Mouse (Mus musculus) gastrocnemius, adult 2 months (tissue): ENCODE data around the gene Nek9. TPM values are rescaled to one million over a fixed set of nuclear protein-coding genes. Genes with fewer than 3 reads are reported as not detected.

Experiments
- DNase-seq: peaks from one replicate; pipeline ENCODE4 v3.0.0; 2022
- H3K27ac ChIP-seq: fragments of 200-600 bp; 2 replicates; pipeline ENCODE4 v1.8.1; 2022; ENCODE audit warnings: mild to moderate bottlenecking
- H3K4me3 ChIP-seq: fragments of 200-600 bp; 2 replicates; pipeline ENCODE4 v1.8.1; 2022; ENCODE audit warnings: mild to moderate bottlenecking, moderate library complexity
- CTCF ChIP-seq: fragments of 200-600 bp; IDR thresholded peaks from 2 replicates; pipeline ENCODE4 v1.8.1; 2022; ENCODE audit warnings: antibody characterized with exemption, mild to moderate bottlenecking, moderate library complexity
- intact Hi-C: fragments of 180-260 bp; cut with DNase I; formaldehyde crosslinking; loops from one replicate; pipeline ENCODE4 v1.15.1; 2025
- long read RNA-seq, 2 experiments: library from polyadenylated mRNA; stranded (forward); transcript quantifications; one replicate each; pipeline ENCODE4 v2.0.0; 2021
- total RNA-seq, 2 experiments: library from RNA; stranded (reverse); gene quantifications; 2 replicates each; pipeline ENCODE4 v1.2.3; 2021

Gene Nek9
- total RNA-seq: 100 to 1,000 TPM in 1 of 2 experiments, 10 to 100 TPM in 1; 99.2 to 131 TPM
- long read RNA-seq, experiment 1, full-length matches to known transcripts: 13 of 38 reads
- long read RNA-seq, experiment 1, partial matches to known transcripts: 20 of 38 reads
- long read RNA-seq, experiment 1, other reads (novel, unspliced or antisense): 5 of 38 reads
- long read RNA-seq, experiment 2, full-length matches to known transcripts: 14 of 40 reads
- long read RNA-seq, experiment 2, partial matches to known transcripts: 11 of 40 reads
- long read RNA-seq, experiment 2, other reads (novel, unspliced or antisense): 15 of 40 reads

DNA sequence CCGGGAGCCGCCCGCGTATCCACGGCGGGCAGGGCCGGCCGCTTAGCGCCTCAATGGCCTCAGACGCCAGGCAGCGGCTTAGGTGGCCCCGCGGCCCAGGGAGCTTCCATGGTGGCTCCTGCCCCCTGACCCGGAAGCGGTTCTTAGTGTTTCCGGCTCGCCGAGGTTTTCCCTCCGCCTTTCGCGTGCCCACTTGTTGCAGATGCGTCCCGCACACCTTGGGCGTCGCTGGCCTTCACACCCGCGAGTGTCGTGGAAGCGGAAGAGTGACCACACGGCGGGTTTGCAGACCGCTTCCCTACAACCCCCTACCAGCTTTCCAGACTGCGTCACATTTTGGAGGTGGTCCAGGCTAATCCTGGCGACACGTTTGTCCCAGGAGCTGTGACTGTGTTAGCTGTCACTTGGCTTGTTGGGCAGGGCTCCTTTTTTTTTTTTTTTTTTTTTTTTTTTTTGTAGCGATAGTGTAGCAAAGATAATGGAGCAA, at the start of gene Nek9:
Gene Nek9, minus strand, starts transcription at position 120 of the 487 bp plus-strand sequence.
- Histone ChIP-seq H3K27ac (peak within 1 kb of the TSS; percentile 90), H3K4me3 (peak within 1 kb of the TSS; percentile 77)
- DNase-seq: peak; percentile 96
- no peak for TF ChIP-seq CTCF
- intact Hi-C loops: no loop called here

DNA sequence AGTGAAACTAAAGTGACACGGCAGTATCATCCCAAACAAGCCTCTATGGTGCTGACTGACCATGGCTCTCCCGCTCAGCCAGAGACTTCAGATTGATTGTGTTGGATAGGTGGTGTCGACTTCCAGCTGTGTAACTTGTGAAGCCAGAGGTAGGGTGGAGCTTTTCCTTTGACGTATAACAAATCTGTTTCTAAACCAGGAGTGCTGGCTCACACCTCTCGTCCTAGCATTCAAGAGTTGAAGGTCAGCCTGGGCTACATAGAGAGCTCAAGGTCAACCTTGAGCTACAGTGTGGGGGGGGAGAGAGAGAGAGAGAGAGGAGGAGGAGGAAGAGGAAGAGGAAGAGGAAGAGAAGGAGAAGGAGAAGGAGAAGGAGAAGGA, 46.8 kb upstream of the Nek9 start:
- intact Hi-C loops: no loop called here
- Histone ChIP-seq H3K27ac (peak overlapping the region; percentile 1; the same call in 1 of the 2 replicates), H3K4me3 (no peak overlapping the region)
- DNase-seq: no peak
- no peak for TF ChIP-seq CTCF

DNA sequence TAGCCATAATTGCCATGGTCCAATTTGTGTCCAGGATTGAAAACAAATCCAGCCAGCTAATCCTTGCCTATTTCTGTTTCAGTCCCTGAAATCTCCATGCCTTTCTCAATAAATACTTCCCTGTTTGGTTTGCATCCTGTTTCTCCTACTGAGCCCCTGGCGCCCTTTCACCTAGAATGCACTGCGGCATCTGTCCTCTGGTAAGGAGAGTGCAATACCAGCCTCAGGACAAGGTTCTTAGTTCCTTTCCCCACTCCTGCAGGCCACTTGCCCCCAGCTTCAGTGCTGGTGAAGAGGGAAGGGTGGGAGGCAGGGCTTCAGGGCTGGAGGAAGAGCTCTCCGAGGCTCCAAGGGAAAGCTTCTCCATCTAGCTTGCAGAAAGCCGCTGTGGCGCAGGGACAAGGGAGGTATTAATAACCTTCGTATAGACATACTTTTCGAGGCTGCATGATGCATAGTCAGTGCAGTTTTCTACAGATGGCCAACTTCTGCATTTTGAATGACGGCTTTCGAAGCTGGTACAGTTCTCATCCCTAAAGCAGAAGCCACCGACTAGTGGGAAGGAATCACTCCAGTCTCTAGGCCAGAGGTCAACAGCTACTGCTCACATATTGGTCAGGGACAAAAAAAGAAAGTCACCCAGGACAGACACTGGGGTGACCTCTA, 46.3 kb upstream of the Nek9 start:
- intact Hi-C loops: no loop called here
- TF ChIP-seq CTCF: no peak
- Histone ChIP-seq H3K27ac (peak overlapping the region; percentile 66; the same call in 1 of the 2 replicates), H3K4me3 (no peak overlapping the region)
- no peak for DNase-seq

DNA sequence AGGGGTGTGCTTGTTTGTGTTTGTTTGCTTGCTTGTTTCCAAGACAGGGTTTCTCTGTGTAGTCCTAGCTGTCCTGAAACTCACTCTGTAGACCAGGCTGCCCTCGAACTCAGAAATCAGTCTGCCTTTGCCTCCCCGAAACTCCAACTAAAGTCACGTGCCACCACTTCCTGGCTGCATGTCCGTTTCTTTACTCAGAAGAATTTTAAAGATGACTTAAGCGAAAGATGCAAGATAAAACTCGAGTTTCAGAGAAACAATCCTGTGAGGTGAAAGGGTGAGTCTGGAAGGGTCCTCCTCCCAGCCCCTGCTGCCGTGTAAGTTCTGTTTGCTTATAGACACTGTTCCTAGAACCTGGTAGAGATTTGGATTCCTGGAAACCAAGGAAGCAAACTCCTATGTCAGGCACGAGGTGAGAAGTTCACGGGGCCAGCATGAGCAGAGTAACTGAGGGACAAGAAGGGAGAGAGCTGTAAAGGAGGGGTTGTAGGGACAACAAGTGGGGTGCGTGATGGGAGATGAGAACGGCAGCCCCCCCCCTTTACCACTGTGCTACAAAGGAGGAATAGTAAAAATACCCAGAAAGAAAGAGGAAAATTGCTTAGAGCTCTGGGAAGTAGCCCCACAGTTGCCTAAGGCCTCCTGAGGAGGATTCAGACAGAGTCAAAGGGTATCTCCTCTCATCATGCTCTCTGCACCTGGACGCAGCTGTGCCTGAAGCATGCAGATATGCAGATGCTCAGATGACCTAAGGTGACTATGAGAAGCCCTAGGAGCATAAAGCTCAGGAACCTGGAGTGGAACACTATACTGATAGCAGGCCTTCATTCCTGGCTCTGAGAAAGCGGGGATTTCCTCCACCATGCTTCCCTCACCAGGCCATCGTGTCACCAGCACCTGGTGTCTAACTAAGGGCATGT, 43.9 kb upstream of the Nek9 start:
- Histone ChIP-seq H3K27ac (no peak overlapping the region), H3K4me3 (no peak overlapping the region)
- no peak for TF ChIP-seq CTCF
- no peak for DNase-seq
- intact Hi-C loops: loop anchor here (5.0 kb wide), 1 partner anchor 39 kb away; no protein-coding TSS in a partner anchor

DNA sequence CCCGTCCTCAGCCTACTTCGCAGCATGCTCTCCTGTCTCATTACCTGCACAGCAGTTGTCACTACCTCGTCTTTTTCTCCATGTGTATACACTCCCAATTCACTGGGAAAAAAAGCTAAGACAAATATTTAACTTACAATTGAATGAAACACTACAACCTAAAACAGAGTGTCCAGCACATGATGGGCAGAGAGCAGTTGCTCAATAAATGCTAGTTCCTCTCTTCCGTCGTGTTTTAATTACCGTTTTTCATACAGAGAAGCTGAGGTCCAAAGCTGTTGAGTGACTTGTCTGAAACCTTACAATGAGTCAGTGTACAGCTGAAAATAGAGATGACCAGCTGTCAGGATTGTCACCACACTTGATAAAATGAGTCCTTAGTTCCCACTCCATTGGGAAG, 42.4 kb upstream of the Nek9 start:
- intact Hi-C loops: loop anchor here (5.0 kb wide), 1 partner anchor 41 kb away; no protein-coding TSS in a partner anchor
- no peak for DNase-seq
- Histone ChIP-seq H3K27ac (no peak overlapping the region), H3K4me3 (no peak overlapping the region)
- TF ChIP-seq CTCF: no peak

DNA sequence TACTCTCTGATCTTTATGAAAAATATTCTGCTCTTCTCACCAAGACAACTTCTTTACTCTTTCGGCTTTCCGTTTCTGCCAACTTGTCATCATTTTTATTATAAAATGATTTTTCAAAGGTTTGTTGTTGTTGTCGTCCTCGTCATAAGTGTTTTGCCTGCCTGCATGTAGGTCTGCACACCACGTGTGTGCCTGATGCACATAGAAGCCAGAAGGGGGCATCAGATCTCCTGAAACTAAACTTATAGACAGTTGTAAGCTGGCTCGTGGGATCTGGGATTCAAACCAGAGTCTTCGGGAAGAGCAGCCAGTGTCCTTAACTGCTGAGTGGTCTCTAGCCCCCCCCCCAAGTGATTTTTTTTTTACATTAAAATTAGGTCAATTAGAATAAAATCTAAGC, 41.8 kb upstream of the Nek9 start:
- Histone ChIP-seq H3K27ac (peak overlapping the region; percentile 24; the same call in 1 of the 2 replicates), H3K4me3 (no peak overlapping the region)
- TF ChIP-seq CTCF: peak; percentile 25; the same call in 1 of the 2 replicates
- intact Hi-C loops: loop anchor here (5.0 kb wide), 1 partner anchor 41 kb away; no protein-coding TSS in a partner anchor
- DNase-seq: no peak

DNA sequence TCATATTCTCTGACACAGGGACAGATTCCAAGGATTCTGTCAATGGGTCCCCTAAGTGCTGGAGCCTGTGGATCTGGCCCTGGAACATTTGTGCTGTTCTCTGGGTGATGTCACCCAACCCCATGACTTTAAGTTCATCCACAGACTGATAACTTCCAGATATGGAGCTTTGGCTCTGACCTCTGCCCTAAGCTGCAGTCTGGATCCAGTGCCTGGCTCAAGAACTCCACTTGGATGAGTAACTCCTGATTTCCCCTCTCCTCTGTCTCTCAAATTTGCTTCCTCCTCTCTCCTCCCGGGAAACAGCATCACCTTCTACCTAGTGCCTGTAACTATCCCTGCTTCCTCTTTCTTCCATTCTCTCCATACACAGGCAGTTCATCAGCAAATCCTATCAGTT, 41.1 kb upstream of the Nek9 start:
- intact Hi-C loops: loop anchor here (5.0 kb wide), 1 partner anchor 42 kb away; no protein-coding TSS in a partner anchor

DNA sequence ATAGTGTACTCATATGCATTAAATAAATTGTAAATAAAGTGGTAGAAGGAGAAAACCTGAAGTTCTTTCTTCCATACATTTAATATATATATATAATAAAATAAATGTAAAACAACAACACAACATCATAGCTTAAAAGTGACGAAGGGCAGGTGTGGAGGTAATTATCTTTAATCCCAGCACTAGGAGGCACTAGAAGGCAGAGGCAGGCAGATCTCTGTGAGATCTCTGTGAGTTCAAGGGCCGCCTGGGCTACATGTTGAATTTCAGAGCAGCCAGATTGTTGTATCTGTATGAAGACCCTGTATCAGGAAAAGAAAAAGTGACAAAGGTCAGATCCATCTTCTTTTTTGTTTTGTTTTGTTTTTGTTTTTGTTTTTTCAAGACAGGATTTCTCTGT, 39.1 kb upstream of the Nek9 start:
- intact Hi-C loops: loop anchor here (5.0 kb wide), 1 partner anchor 54 kb away; no protein-coding TSS in a partner anchor
- Histone ChIP-seq H3K27ac (no peak overlapping the region), H3K4me3 (no peak overlapping the region)
- no peak for DNase-seq
- peak; percentile 20; the same call in 1 of the 2 replicates for TF ChIP-seq CTCF

More for the DNA sequence above, 41.1 kb upstream of the Nek9 start:
- no peak for TF ChIP-seq CTCF
- Histone ChIP-seq H3K27ac (peak overlapping the region; percentile 43), H3K4me3 (no peak overlapping the region)
- DNase-seq: no peak

DNA sequence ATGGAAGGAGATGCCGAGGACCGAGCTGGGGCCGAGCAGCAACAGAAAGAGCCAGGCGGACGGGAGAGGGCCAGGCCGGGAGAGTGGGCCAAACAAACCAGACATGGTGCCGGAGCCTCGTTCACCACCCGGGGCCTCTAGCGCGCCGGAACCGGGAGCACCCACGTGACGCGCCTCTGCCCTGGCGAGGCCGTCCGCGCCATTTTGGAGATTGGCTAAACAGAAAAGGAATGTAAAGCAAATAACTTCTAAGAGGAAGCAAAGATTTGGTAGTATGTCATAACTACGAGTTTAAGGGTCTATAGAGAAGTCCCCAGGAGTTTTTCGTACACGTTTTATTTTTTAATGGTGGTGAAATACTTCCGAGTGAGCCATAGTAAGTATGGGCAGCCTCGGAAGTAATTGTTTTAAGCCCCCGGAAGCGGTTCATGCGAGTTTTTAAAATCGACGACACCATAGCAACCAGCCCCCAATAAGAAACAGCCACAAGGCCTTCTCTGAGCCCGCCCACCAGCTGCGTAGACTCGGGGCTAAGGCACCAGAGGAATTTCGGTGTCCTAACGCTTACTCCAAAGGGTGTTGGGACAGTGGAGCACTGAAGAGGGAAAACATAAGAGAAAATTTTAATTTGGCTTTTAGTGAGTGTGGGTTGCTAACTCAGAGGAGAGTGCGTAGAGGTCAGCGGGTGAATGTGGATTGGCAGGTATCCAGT, 35.6 kb upstream of the Nek9 start, which contains the start of gene Tmed10:
Gene Tmed10, minus strand, starts transcription at position 287 of the 712 bp plus-strand sequence.
- peak; percentile 93 for DNase-seq
- TF ChIP-seq CTCF: peak; percentile 2; the same call in 1 of the 2 replicates
- Histone ChIP-seq H3K27ac (peak within 1 kb of the TSS; percentile 98), H3K4me3 (peak within 1 kb of the TSS; percentile 83)
- intact Hi-C loops: loop anchor here (5.0 kb wide), 2 partner anchors 58 to 103 kb away; no protein-coding TSS in a partner anchor

DNA sequence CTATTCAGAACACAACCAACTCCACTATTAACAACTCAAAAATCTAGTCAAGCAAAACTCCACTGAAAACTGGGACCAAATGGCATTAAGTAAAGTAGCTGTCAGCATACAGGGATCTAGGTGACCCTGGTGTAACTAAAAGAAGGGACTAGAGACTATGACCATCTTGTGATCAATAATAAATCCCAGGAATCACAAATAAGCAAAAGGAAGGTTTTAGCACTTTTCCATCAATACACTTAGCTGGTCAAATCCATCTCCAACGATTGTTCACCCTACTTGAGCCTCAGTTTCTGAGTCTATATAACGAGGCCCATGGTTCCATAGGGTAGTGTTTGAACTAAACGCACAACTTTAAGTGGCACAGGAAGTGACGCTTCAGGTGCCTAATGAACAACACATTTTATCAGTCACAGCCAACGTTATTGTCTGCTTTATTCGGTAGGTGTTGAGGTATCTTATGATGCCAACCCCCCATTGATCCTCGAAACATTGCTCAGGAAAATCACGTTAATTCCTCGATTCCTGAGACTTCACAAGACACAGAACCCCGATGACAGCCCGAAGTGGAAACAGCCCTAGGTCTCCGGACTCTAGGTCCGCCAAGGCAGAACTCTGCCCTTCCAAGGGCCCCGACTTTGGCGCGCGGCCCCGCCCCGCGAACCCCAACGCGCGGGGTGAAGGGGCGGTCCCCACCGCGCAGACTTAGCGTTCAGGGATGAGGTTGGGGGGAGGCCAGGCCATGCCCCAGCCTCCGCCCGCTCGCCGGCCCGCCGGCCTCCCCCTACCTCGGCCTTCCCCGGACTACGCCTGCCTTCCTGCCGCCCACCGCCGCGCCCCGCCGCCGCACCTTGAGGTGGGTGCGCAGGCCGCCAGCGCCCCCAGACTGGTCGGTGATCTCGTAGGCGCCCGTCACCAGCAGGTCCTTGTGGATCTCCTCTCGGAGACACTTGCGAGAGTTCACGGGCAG, 34.7 kb upstream of the Nek9 start:
- intact Hi-C loops: loop anchor here (5.0 kb wide), 1 partner anchor 103 kb away; no protein-coding TSS in a partner anchor

More for the DNA sequence above, 34.7 kb upstream of the Nek9 start:
- peak; percentile 88 for DNase-seq
- TF ChIP-seq CTCF: no peak
- H3K27ac ChIP-seq: peak overlapping the region; percentile 98
- H3K4me3 ChIP-seq: peak overlapping the region; percentile 83
